Mouse (Mus musculus) small intestine, adult 2 months (tissue): ENCODE measurements around the gene Ptprd. TPM values are rescaled to one million over a fixed set of nuclear protein-coding genes. Genes with fewer than 3 reads are reported as not detected.

Experiments used
- H3K27ac ChIP-seq: fragments of 200-500 bp; 2 replicates; pipeline ENCODE4 v1.5.1; 2012; ENCODE audit warnings: low read depth, low read length, control low read depth, inconsistent platforms; ENCODE audit not compliant: insufficient read depth
- H3K27me3 ChIP-seq: fragments of 200-500 bp; 2 replicates; pipeline ENCODE4 v1.6.1; 2012; ENCODE audit warnings: mild to moderate bottlenecking, moderate library complexity, low read length, inconsistent platforms; ENCODE audit not compliant: control insufficient read depth, insufficient read depth
- H3K36me3 ChIP-seq: fragments of 200-500 bp; 2 replicates; pipeline ENCODE4 v1.6.1; 2012; ENCODE audit warnings: mild to moderate bottlenecking, low read length, control low read depth, inconsistent platforms; ENCODE audit not compliant: control insufficient read depth, insufficient read depth
- H3K4me1 ChIP-seq: fragments of 200-500 bp; 2 replicates; pipeline ENCODE4 v1.6.1; 2012; ENCODE audit warnings: low read length, inconsistent platforms, mixed read lengths; ENCODE audit not compliant: control insufficient read depth, insufficient read depth, insufficient read length
- H3K4me3 ChIP-seq: fragments of 200-500 bp; 2 replicates; pipeline ENCODE4 v1.5.1; 2012; ENCODE audit warnings: low read depth, mild to moderate bottlenecking, control low read depth, inconsistent platforms, low read length, moderate library complexity
- CTCF ChIP-seq: fragments of 200-500 bp; IDR thresholded peaks from 2 replicates; pipeline ENCODE4 v1.5.1; 2012; ENCODE audit warnings: low read depth, mild to moderate bottlenecking, control low read depth, inconsistent platforms, low read length, moderate library complexity, mixed read lengths; ENCODE audit not compliant: insufficient replicate concordance, insufficient read length; ENCODE audit errors: extremely low read depth
- POLR2A ChIP-seq: fragments of 200-500 bp; IDR thresholded peaks from 2 replicates; pipeline ENCODE4 v1.6.1; 2012; ENCODE audit warnings: low read depth, mild to moderate bottlenecking, control low read depth, inconsistent platforms, low read length, moderate library complexity
- WGBS: fragments of 180-500 bp; shearing (Covaris S2); methylation state at CpG from one replicate; pipeline ENCODE4 v1.1.7; 2018; 5-methylcytosine and 5-hydroxymethylcytosine counted together
- polyA plus RNA-seq: library from polyadenylated mRNA; depleted of rRNA; stranded (reverse); fragments of >200 nt; gene quantifications from 2 replicates; pipeline ENCODE4 v1.2.3, GENCODE M21; 2012

Gene Ptprd
- polyA plus RNA-seq, 1 experiment: 1.5 TPM

DNA sequence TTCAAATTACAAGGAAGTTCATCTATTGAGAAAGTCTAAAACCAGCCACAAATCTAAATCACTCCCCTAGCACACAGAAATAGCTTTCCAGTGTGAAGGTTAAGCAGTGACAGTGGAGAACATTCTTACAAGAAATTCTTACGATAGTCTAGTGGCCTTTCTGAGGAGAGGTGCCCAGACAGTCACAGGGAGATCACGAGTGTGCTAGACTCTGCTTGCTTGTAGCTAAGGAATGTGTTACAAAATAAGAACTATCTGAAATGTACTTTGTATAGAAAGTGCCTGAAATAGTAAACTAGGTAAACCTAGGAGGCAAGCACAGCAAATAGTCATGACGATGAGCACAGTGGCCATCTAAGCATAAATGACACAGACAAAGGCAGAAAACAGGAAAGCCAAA lies 1054.2 kb downstream of the Ptprd start:
- WGBS: 78% methylated on average over 3 of the region's 3 CpGs
- H3K27ac ChIP-seq: no peak overlapping the region
- no peaks in the 10 kb centered on the region for H3K4me1 ChIP-seq
- no peaks in the 10 kb centered on the region for H3K36me3 ChIP-seq
- H3K4me3 ChIP-seq: no peak overlapping the region
- no peak for TF ChIP-seq CTCF
- TF ChIP-seq POLR2A: no peak
- no peaks in the 10 kb centered on the region for H3K27me3 ChIP-seq

DNA sequence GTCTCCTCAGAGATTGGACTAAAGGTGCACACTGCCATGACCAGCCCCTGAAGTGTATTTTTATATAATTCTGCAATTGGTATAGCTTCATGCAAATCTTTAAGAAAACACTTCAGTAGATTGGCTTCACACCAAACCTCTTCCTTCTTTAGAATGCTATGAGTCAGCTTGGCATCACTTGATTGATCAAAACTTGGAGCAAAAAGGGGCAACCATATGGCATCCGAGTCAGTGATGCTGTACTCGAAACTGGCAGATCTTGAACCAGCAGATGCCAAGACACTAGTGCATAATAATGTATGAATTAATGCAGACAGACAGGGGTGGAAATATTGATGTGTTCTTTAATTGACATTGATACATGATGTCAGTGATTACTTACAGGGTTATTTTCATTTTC lies 1056.2 kb downstream of the Ptprd start:
- 74% methylated on average over 2 of the region's 2 CpGs for WGBS
- no peaks in the 10 kb centered on the region for H3K36me3 ChIP-seq
- TF ChIP-seq POLR2A (no peak), CTCF (no peak)
- H3K4me1 ChIP-seq: no peaks in the 10 kb centered on the region
- H3K4me3 ChIP-seq: no peak overlapping the region
- no peaks in the 10 kb centered on the region for H3K27me3 ChIP-seq
- H3K27ac ChIP-seq: no peak overlapping the region

DNA sequence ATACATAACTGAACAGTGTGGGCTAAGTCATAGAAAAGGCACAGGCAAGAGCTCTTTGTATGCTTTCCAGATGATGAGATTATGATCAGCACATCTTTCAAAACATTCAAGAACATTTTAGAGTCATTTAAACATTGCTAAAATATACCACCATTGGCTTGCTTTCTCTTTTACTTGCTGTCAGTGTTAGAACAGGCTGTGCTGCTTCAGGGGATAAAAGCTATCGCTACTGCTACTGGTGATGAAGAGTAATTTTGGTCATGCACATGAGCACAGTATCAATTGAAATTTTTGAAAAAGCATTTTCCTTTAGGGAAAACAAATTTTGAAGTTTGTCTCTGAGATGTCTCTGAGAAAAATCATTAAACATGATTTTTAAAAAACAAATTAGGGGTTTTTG lies 1056.7 kb downstream of the Ptprd start:
- H3K36me3 ChIP-seq: no peaks in the 10 kb centered on the region
- H3K4me3 ChIP-seq: no peak overlapping the region
- TF ChIP-seq CTCF (no peak), POLR2A (no peak)
- H3K27ac ChIP-seq: no peak overlapping the region
- H3K27me3 ChIP-seq: no peaks in the 10 kb centered on the region
- 83% methylated on average over 1 of the region's 1 CpGs for WGBS
- H3K4me1 ChIP-seq: no peaks in the 10 kb centered on the region

DNA sequence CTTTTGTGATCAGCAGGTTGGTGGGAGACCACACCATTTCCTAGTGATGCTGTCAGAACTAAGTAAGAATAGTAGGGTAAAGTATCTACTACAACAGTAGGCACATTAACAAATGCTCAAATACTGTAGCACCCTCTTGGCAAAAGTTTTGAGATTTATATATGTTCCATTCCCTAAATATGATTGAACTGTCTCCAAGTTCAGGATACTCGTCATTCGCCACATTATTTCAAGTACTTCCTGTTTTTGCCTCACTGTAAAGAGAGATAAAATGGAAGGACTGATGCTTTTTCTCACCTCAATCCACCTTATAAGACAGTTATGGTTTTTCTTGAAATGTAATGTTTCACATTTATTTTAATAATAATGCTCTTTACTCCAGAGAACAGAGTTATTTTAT lies 1086.9 kb downstream of the Ptprd start:
- 73% methylated on average over 2 of the region's 2 CpGs for WGBS

DNA sequence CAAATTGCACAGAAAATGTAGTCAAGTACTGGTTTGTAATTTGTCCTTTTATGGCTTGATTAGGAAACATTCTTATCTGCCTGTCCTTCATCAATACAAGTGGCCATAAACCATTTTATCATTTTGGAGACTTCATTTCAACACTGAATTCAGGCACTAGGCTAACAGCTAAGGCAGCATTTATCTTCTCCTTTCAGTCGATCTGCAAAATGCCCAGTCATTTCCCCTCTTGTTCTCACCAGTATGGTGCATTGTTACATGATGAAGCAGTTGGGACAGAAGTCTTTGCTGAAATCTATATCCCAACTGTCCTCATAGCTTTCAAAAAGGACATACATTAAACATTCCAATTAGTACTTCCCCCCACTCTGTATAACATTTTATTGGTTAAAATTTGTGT lies 1100.9 kb downstream of the Ptprd start:
- Histone ChIP-seq H3K4me3 (no peak overlapping the region), H3K36me3 (no peaks in the 10 kb centered on the region), H3K27ac (no peak overlapping the region), H3K27me3 (no peaks in the 10 kb centered on the region), H3K4me1 (no peaks in the 10 kb centered on the region)
- 21% methylated on average over 1 of the region's 1 CpGs for WGBS
- TF ChIP-seq CTCF: no peak
- no peak for TF ChIP-seq POLR2A

More for the DNA sequence above, 1086.9 kb downstream of the Ptprd start:
- no peak overlapping the region for H3K27ac ChIP-seq
- no peaks in the 10 kb centered on the region for H3K36me3 ChIP-seq
- no peaks in the 10 kb centered on the region for H3K27me3 ChIP-seq
- H3K4me1 ChIP-seq: no peaks in the 10 kb centered on the region
- TF ChIP-seq CTCF: no peak
- TF ChIP-seq POLR2A: no peak
- H3K4me3 ChIP-seq: no peak overlapping the region

DNA sequence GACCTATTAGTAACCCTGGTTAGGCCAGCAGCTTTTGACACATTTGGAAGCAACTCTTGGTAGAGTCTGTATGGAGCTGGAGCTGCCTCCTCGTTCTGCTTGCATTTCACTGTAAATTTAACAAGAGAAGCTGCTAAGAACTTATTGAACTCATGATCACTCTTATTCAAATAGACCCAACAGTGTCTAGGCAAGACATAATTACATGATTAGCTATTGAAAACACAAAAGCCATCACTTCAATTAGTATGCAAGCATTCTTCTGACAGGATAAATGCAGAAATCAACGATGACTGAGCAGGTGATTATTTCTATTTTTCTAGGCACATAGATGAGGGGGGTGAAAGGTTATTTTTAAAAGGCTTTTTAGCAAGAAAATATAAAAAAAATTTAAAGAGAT lies 1104.5 kb downstream of the Ptprd start:
- no peak overlapping the region for H3K27ac ChIP-seq
- H3K36me3 ChIP-seq: no peaks in the 10 kb centered on the region
- H3K4me3 ChIP-seq: no peak overlapping the region
- TF ChIP-seq CTCF (no peak), POLR2A (no peak)
- H3K27me3 ChIP-seq: no peaks in the 10 kb centered on the region
- WGBS: 78% methylated on average over 2 of the region's 2 CpGs
- H3K4me1 ChIP-seq: no peaks in the 10 kb centered on the region

DNA sequence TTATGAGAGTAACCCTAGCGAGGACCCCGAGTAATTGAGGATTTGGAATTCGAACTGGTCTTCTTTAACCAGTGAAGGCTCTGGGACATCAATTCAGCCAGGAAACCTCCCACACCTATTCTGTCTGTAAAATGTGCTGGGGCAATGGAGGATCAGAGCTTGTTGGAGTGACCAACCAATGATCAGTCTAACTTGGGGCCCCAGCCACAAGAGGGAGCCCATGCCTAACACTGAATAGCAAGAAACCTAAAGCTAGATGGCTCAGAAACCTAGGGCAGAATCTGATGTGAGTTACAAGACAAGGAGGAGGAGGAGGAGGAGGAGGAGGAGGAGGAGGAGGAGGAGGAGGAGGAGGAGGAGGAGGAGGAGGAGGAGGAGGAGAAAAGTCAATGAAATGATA lies 1128.6 kb downstream of the Ptprd start:
- no peak overlapping the region for H3K4me3 ChIP-seq
- TF ChIP-seq POLR2A: no peak
- no peak for TF ChIP-seq CTCF
- H3K36me3 ChIP-seq: no peaks in the 10 kb centered on the region
- WGBS: 49% methylated on average over 3 of the region's 3 CpGs
- no peaks in the 10 kb centered on the region for H3K27me3 ChIP-seq
- H3K27ac ChIP-seq: no peak overlapping the region
- no peaks in the 10 kb centered on the region for H3K4me1 ChIP-seq

DNA sequence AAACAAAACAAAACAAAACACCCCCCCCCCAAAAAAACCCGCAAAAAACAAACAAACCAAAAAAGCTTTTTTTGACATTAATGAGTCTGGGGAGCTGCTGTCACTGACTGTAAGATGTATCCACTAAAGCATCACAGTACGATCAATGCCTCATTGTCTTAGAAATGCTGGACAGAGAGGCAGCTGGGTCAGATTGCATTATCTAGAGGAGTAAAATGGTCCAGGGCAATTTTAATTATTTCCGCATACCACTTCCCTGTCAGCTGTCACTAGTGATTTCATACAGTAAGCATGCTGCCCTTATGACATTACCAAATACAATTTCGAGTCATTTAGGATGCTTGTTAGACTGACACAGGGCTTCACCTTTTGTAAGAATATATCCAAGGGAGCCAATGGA lies 1134.2 kb downstream of the Ptprd start:
- Histone ChIP-seq H3K27ac (no peak overlapping the region), H3K27me3 (no peaks in the 10 kb centered on the region), H3K4me3 (no peak overlapping the region), H3K4me1 (no peaks in the 10 kb centered on the region), H3K36me3 (no peaks in the 10 kb centered on the region)
- TF ChIP-seq CTCF: no peak
- no peak for TF ChIP-seq POLR2A
- WGBS: 77% methylated on average over 4 of the region's 4 CpGs
